Mouse (Mus musculus) embryonic facial prominence, embryonic 13.5 days (tissue): ENCODE data around the gene Slc5a5. TPM values are rescaled to one million over a fixed set of nuclear protein-coding genes. Genes with fewer than 3 reads are reported as not detected.

Experiments used
- ATAC-seq: fragments of 200-750 bp; cut with Nextera tagmentation; 2 replicates; pipeline ENCODE4 v1.8.0; 2017; ENCODE audit warnings: low read depth; ENCODE audit not compliant: insufficient number of reproducible peaks, insufficient read depth, low FRiP score, low TSS enrichment
- H3K27ac ChIP-seq: fragments of 300-500 bp; sonication (generic); 2 replicates; pipeline ENCODE4 v1.5.1; 2015; ENCODE audit warnings: moderate library complexity, mild to moderate bottlenecking, inconsistent platforms
- H3K27me3 ChIP-seq: fragments of 300-500 bp; sonication (generic); 2 replicates; pipeline ENCODE4 v1.6.1; 2015; ENCODE audit warnings: mild to moderate bottlenecking, inconsistent platforms
- H3K36me3 ChIP-seq: fragments of 300-500 bp; sonication (generic); 2 replicates; pipeline ENCODE4 v1.6.1; 2015; ENCODE audit warnings: mild to moderate bottlenecking, inconsistent platforms
- H3K4me1 ChIP-seq: fragments of 300-500 bp; sonication (generic); 2 replicates; pipeline ENCODE4 v1.6.1; 2015; ENCODE audit warnings: inconsistent platforms
- H3K4me2 ChIP-seq: fragments of 300-500 bp; sonication (generic); 2 replicates; pipeline ENCODE4 v1.6.1; 2015; ENCODE audit warnings: moderate library complexity, mild to moderate bottlenecking, inconsistent platforms
- H3K4me3 ChIP-seq: fragments of 300-500 bp; sonication (generic); 2 replicates; pipeline ENCODE4 v1.5.1; 2015; ENCODE audit warnings: mild to moderate bottlenecking, inconsistent platforms
- H3K9ac ChIP-seq: fragments of 300-500 bp; sonication (generic); 2 replicates; pipeline ENCODE4 v1.6.1; 2015; ENCODE audit warnings: mild to moderate bottlenecking, inconsistent platforms
- H3K9me3 ChIP-seq: fragments of 300-500 bp; sonication (generic); 2 replicates; pipeline ENCODE4 v1.6.1; 2016; ENCODE audit warnings: inconsistent platforms
- WGBS: fragments of 180-500 bp; shearing (Covaris S2); methylation state at CpG from one replicate; pipeline ENCODE4 v1.1.7; 2015; ENCODE audit warnings: mixed read lengths; 5-methylcytosine and 5-hydroxymethylcytosine counted together
- polyA plus RNA-seq: library from polyadenylated mRNA; unstranded; fragments of >200 nt; fragmentation: Nextera tagmentation; extraction: Ambion mirVana; gene quantifications from 2 replicates; pipeline ENCODE4 v1.2.1, GENCODE M21; 2015

Gene Slc5a5
- polyA plus RNA-seq, 1 experiment from 2014 or later = 0.18 TPM

DNA sequence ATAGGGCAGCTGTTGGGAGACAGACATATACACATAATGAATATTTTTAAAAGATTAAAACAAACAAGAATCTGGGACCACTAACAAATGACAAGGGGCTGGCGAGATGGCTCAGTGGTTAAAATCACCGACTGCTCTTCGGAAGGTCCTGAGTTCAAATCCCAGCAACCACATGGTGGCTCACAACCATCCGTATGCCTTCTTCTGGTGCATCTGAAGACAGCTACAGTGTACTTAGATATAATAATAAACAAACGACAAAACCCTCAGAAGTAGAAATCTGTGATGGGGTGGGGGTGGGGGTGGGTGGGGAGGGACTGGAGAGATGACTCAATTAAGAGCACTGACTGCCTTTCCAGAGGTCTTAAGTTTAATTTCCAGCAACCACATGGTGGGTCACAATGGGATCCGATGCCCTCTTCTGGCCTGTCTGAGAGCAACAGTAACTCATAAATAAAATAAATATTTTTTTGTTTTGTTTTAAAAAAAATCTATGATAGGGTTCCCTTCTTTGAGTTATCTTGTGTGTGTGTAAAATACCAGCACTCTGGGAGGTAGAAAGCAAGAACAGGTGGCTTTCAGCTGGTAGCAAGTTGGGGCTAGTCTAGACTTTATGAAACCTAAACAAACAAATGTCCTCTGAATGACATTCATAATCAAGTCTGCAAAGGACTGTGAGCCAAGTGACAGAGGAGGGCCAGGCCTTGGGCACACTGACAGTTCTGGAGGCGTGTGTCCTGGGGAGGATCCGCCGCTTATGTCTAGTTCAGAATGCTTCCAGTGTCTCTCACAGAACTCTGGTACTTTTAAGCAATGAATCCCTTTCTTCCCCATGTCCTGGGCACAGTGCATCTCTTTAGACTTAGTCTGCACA is 27.7 kb upstream of the Slc5a5 start:
- H3K4me3 ChIP-seq = no peak overlapping the region
- no peak overlapping the region for H3K27ac ChIP-seq
- H3K9me3 ChIP-seq = no peaks in the 10 kb centered on the region
- H3K27me3 ChIP-seq = no peaks in the 10 kb centered on the region
- ATAC-seq = no peak
- WGBS = 90% methylated on average over 9 of the region's 9 CpGs
- peaks cover 55% of the 10 kb centered on the region for H3K36me3 ChIP-seq
- H3K9ac ChIP-seq = no peak overlapping the region
- H3K4me1 ChIP-seq = no peaks in the 10 kb centered on the region
- H3K4me2 ChIP-seq = no peak overlapping the region

DNA sequence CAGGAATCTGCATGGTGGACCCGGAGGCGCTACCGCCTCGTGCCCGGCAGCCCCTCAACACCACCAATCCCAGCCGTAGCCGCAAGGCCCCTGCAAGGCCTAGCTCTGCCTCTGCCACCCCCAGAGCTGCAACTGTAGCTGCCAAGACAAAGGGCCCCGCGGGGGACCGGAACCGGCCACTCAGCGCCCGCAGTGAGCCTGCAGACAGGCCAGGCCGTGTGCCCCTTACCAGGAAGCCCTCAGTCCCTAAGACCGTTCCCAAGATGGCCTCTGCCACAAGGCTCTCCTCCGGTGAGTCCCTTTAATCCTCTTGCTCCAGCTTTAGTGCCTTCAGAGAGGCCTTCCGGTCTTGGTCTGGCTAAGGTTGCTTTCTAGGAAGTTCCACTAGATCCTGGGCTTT is 22.1 kb upstream of the Slc5a5 start:
- Histone ChIP-seq H3K36me3 (peaks cover 91% of the 10 kb centered on the region), H3K27ac (no peak overlapping the region), H3K4me3 (no peak overlapping the region), H3K27me3 (no peaks in the 10 kb centered on the region), H3K9ac (no peak overlapping the region), H3K4me1 (no peaks in the 10 kb centered on the region), H3K9me3 (no peaks in the 10 kb centered on the region), H3K4me2 (no peak overlapping the region)
- no peak for ATAC-seq
- WGBS = 94% methylated on average over 17 of the region's 17 CpGs

GRCm38 (mm10) chr8:70913523-70913922 is 21.0 kb upstream of the Slc5a5 start:
- Histone ChIP-seq H3K9ac (no peak overlapping the region), H3K9me3 (no peaks in the 10 kb centered on the region), H3K27me3 (no peaks in the 10 kb centered on the region), H3K36me3 (peaks cover 89% of the 10 kb centered on the region), H3K4me2 (no peak overlapping the region), H3K4me3 (no peak overlapping the region), H3K4me1 (no peaks in the 10 kb centered on the region), H3K27ac (no peak overlapping the region)
- ATAC-seq = no peak
- 96% methylated on average over 26 of the region's 26 CpGs for WGBS

DNA sequence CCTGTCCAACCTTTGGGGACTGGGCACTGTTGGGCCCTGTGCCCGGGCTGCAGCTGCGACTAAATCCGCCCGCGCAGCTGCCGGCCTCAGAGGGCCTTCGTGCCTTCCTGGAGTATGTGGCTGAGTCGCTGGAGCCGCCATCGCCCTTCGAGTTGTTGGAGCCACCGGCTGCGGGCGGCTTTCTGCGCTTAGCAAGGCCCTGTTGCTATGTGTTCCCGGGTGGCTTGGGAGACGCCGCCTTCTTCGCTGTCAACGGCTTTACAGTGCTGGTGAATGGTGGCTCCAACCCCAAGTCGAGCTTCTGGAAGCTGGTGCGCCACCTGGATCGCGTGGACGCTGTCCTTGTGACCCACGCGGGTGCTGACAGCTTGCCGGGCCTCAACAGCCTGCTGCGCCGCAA is 20.4 kb upstream of the Slc5a5 start:
- H3K36me3 ChIP-seq = peaks cover 84% of the 10 kb centered on the region
- WGBS = 95% methylated on average over 30 of the region's 30 CpGs
- no peak overlapping the region for H3K4me2 ChIP-seq
- H3K4me1 ChIP-seq = no peaks in the 10 kb centered on the region
- H3K27ac ChIP-seq = no peak overlapping the region
- ATAC-seq = no peak
- H3K9ac ChIP-seq = no peak overlapping the region
- H3K4me3 ChIP-seq = no peak overlapping the region
- H3K9me3 ChIP-seq = no peaks in the 10 kb centered on the region
- H3K27me3 ChIP-seq = no peaks in the 10 kb centered on the region

- Histone ChIP-seq H3K27ac (no peak overlapping the region), H3K4me1 (peaks cover 8% of the 10 kb centered on the region), H3K4me3 (no peak overlapping the region), H3K9ac (0 out of 2 replicates have a peak overlapping the region, but pooled peaks have one; percentile 36), H3K27me3 (no peaks in the 10 kb centered on the region), H3K36me3 (peaks cover 70% of the 10 kb centered on the region), H3K9me3 (no peaks in the 10 kb centered on the region), H3K4me2 (no peak overlapping the region)
- 84% methylated on average over 5 of the region's 5 CpGs for WGBS
- ATAC-seq = no peak
These were observed 19.0 kb upstream of the Slc5a5 start for GRCm38 (mm10) chr8:70911596-70911995.

- H3K9me3 ChIP-seq = no peaks in the 10 kb centered on the region
- peaks cover 14% of the 10 kb centered on the region for H3K4me1 ChIP-seq
- WGBS = 94% methylated on average over 2 of the region's 2 CpGs
- H3K27ac ChIP-seq = no peak overlapping the region
- no peak for ATAC-seq
- H3K9ac ChIP-seq = no peak overlapping the region
- H3K27me3 ChIP-seq = peaks cover 10% of the 10 kb centered on the region
- H3K36me3 ChIP-seq = peaks cover 29% of the 10 kb centered on the region
- no peak overlapping the region for H3K4me2 ChIP-seq
- H3K4me3 ChIP-seq = no peak overlapping the region
These were observed 15.0 kb upstream of the Slc5a5 start for GRCm38 (mm10) chr8:70907518-70907917.

DNA sequence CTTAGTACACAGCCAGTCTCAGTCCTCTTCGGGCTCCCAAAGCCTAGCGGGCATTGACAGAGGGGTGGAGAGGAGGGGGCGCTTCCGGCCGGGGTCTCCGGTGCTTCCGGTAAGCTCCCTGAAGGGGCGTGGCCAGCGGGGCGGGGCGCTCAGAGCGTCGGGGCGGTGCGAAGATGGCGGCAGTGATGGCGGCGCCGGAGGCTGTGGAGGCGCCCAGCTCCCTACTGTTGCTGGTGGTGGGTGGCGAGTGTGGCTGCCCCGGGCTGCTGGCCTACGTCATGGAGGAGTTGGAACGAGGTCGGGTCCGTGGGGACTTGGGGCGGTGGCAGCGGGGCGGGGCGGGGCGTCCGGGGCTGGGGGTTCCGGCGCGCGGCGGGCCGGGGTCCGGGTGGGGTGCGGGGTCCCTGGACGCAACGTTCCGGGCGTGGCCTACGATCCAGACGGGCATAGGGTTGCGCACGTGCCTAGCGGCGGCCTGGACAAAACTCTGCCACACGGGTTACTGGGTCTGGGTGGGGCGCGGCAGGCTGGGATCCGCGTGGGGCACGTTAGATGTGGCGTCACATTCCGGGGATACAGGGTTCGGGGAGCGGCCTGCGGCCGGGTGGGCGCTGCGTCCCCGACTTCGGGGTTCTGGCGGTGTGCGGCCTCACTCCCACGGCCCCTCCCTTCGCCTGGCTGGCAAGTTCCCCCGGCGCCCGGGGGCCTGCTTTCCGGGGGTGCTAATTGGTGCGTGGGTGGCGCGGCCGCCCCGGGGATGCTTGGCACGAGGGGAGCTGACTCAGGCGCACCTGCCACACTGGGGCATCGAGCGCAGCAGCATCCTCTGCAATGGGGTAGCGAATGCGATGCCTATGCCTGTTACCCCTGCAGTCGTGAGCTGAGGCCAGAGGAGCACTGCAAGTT is 13.5 kb upstream of the Slc5a5 start, which contains the start of gene Map1s:
Map1s (plus strand) TSS at position 102 of the 906 bp plus-strand sequence.
- Histone ChIP-seq H3K27ac (peak within 1 kb of the TSS; percentile 93), H3K9ac (peak within 1 kb of the TSS; percentile 82), H3K4me1 (peaks cover 14% of the 10 kb centered on the region), H3K9me3 (no peaks in the 10 kb centered on the region), H3K27me3 (peaks cover 10% of the 10 kb centered on the region), H3K36me3 (peaks cover 15% of the 10 kb centered on the region), H3K4me3 (peak within 1 kb of the TSS; percentile 79), H3K4me2 (peak within 1 kb of the TSS; percentile 77)
- under 1% methylated on average over 82 of the region's 86 CpGs for WGBS
- ATAC-seq = peak; percentile 89

- peak overlapping the region; percentile 77 for H3K4me2 ChIP-seq
- H3K4me3 ChIP-seq = peak overlapping the region; percentile 79
- H3K27me3 ChIP-seq = peaks cover 10% of the 10 kb centered on the region
- H3K36me3 ChIP-seq = 0 out of 2 replicates have a peak, but pooled peaks cover 9% of the 10 kb centered on the region
- H3K4me1 ChIP-seq = peaks cover 14% of the 10 kb centered on the region
- no peaks in the 10 kb centered on the region for H3K9me3 ChIP-seq
- no peak for ATAC-seq
- peak overlapping the region; percentile 93 for H3K27ac ChIP-seq
- 15% methylated on average over 8 of the region's 8 CpGs for WGBS
- H3K9ac ChIP-seq = peak overlapping the region; percentile 82
These were observed 12.9 kb upstream of the Slc5a5 start for GRCm38 (mm10) chr8:70905463-70905830.

- H3K36me3 ChIP-seq = 0 out of 2 replicates have a peak, but pooled peaks cover 8% of the 10 kb centered on the region
- H3K4me2 ChIP-seq = no peak overlapping the region
- no peak overlapping the region for H3K27ac ChIP-seq
- no peaks in the 10 kb centered on the region for H3K9me3 ChIP-seq
- H3K27me3 ChIP-seq = peaks cover 10% of the 10 kb centered on the region
- no peak overlapping the region for H3K9ac ChIP-seq
- WGBS = 64% methylated on average over 4 of the region's 4 CpGs
- no peak overlapping the region for H3K4me3 ChIP-seq
- peaks cover 14% of the 10 kb centered on the region for H3K4me1 ChIP-seq
- ATAC-seq = no peak
These were observed 12.0 kb upstream of the Slc5a5 start for GRCm38 (mm10) chr8:70904532-70904931.

- peaks cover 17% of the 10 kb centered on the region for H3K4me1 ChIP-seq
- H3K27me3 ChIP-seq = peaks cover 10% of the 10 kb centered on the region
- H3K9ac ChIP-seq = no peak overlapping the region
- H3K9me3 ChIP-seq = no peaks in the 10 kb centered on the region
- H3K4me3 ChIP-seq = no peak overlapping the region
- no peak overlapping the region for H3K4me2 ChIP-seq
- no peak for ATAC-seq
- no peak overlapping the region for H3K27ac ChIP-seq
- H3K36me3 ChIP-seq = no peaks in the 10 kb centered on the region
These were observed 11.0 kb upstream of the Slc5a5 start for GRCm38 (mm10) chr8:70903582-70903981.

DNA sequence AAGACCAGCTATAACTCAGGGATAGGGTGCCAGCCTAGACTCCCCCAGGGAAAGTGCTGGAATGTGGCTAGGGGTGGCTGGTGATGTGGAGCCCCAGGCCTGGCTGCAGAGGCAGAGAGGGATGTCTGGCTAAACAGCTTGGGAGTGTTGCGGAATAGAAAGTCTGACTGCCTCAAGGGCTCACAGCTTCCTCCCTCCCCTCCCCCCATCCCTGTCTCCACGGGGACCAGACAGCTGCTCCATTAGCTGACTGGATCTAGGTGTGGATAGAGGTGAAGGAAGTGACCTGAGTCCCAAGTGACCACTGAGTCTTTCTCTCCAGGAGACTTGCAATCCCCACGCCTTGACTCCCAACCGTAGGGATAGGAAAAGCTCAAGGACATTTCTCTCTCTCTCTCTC is 10.6 kb upstream of the Slc5a5 start:
- 23% methylated on average over 4 of the region's 4 CpGs for WGBS

More for the DNA sequence above, 10.6 kb upstream of the Slc5a5 start:
- ATAC-seq = no peak
- no peak overlapping the region for H3K27ac ChIP-seq
- 0 out of 2 replicates have a peak overlapping the region, but pooled peaks have one; percentile 4 for H3K9ac ChIP-seq
- H3K36me3 ChIP-seq = no peaks in the 10 kb centered on the region
- no peaks in the 10 kb centered on the region for H3K9me3 ChIP-seq
- peaks cover 22% of the 10 kb centered on the region for H3K4me1 ChIP-seq
- peaks cover 10% of the 10 kb centered on the region for H3K27me3 ChIP-seq
- H3K4me3 ChIP-seq = no peak overlapping the region
- no peak overlapping the region for H3K4me2 ChIP-seq
